Mouse (Mus musculus): Measurements from ENCODE around the gene Cd36. TPM values are rescaled to one million over a fixed set of nuclear protein-coding genes. Genes with fewer than 3 reads are reported as not detected.

Cd36 gene
- polyA plus RNA-seq, 1 experiment from 2014 or later = 25.0 TPM

DNA sequence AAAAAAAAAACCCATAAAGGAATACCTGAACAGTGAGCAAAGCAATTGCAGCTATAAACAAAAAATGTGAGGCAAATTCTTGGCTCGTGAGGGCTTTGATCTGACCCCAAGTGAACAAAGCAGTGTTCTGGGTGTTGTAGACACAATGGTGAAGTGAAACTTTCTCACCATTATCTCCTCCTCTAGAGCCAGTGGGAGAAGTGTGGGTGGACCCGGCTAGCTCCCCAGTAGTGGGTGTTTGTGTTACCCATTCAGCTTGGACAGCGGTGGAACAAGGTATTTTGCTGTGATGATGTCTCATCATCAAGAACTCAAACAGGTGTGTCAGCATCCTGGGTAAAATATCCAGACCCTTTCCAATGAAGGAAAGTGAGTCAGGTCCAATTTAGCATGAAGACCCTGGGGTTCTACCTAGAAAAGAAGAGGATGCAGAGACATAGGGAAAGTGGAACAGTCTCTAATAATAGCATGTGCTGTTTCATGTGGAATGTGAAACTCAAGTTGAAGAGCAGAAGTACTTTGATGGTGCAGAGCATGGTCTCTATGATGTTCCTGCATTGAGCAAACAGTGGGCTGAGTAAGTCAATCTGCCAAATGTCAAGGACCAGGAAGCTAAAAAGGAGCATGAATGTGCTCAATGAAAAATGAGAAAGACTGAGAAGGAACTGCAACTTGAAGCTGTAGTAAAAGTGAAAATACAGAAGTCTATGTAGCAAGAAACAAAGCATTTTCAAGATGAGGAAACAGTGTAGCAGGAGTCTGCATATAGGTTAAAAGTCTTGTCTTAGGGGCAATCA is 34.3 kb downstream of the Cd36 start:
- no peak overlapping the region for H3K4me3 ChIP-seq (replicated peaks; ENCODE audit: low read depth, low read length)
- 81% methylated on average over 3 of the region's 3 CpGs for WGBS

DNA sequence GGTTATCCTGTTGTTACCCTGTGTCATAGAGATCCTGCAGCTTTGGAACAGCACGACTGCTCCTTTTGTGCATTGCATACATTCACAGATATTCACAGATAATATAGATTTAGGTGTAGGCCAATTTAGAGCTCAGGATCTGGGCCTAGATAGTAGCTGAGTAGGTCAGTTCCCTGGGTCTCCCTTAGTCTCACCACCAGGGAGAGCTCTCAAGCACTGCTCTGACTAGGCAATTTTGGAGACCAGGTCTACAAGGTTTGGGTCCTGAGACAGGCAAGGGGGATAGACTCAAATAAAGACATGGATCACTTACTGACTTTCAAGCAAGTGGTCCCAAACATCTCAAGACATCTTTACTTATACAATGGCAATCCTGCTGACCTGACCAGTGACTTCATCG is 38.0 kb downstream of the Cd36 start:
- Histone ChIP-seq H3K27me3 (ENCODE audit: insufficient read depth, low read length) (no peaks in the 10 kb centered on the region), H3K4me1 (replicated peaks; ENCODE audit: insufficient read depth, low read length) (no peaks in the 10 kb centered on the region), H3K36me3 (ENCODE audit: insufficient read depth, low read length) (no peaks in the 10 kb centered on the region), H3K9me3 (replicated peaks; ENCODE audit: low read length) (no peaks in the 10 kb centered on the region), H3K9ac (ENCODE audit: low read depth, low read length) (no peak overlapping the region), H3K4me3 (replicated peaks; ENCODE audit: low read depth, low read length) (no peak overlapping the region), H3K27ac (no peak overlapping the region), H3K4me2 (ENCODE audit: low read length) (no peak overlapping the region)
- 90% methylated on average over 2 of the region's 2 CpGs for WGBS
- DNase-seq (ENCODE audit: low spot score) (no peak), ATAC-seq (replicated peaks; ENCODE audit: low FRiP score, low read depth) (no peak)
- TF ChIP-seq CTCF (IDR thresholded peaks at IDR 0.05; ENCODE audit: low read depth) = 0 out of 2 replicates have a peak, but pooled peaks have one; percentile 6

More for the DNA sequence above, 34.3 kb downstream of the Cd36 start:
- no peak for ATAC-seq (replicated peaks; ENCODE audit: low FRiP score, low read depth)
- no peak overlapping the region for H3K4me2 ChIP-seq (ENCODE audit: low read length)
- no peaks in the 10 kb centered on the region for H3K36me3 ChIP-seq (ENCODE audit: insufficient read depth, low read length)
- no peak for DNase-seq (ENCODE audit: low spot score)
- TF ChIP-seq CTCF (IDR thresholded peaks at IDR 0.05; ENCODE audit: low read depth) = no peak
- H3K9ac ChIP-seq (ENCODE audit: low read depth, low read length) = no peak overlapping the region
- no peaks in the 10 kb centered on the region for H3K4me1 ChIP-seq (replicated peaks; ENCODE audit: insufficient read depth, low read length)
- H3K27me3 ChIP-seq (ENCODE audit: insufficient read depth, low read length) = no peaks in the 10 kb centered on the region
- no peaks in the 10 kb centered on the region for H3K9me3 ChIP-seq (replicated peaks; ENCODE audit: low read length)
- no peak overlapping the region for H3K27ac ChIP-seq

DNA sequence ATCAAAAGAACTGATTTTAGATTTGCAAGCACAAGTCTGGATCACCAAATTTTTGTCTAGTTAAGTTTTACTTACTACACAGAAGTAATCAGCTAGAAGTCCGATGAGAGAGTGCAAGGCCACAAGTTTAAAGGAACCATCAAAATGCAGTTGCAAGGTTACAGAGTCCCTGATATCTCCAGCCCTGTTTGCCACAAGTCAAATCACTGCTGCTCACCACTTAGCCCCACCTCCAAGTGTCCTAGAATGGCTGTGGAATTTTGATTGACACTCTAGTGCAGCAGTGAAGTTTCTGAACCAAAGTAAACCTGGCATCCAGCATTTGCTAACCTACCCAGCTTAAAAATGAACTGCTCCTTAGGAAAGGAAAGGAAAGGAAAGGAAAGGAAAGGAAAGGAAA is 39.0 kb downstream of the Cd36 start:
- WGBS = 80% methylated on average over 1 of the region's 1 CpGs
- no peaks in the 10 kb centered on the region for H3K9me3 ChIP-seq (replicated peaks; ENCODE audit: low read length)
- no peak for DNase-seq (ENCODE audit: low spot score)
- ATAC-seq (replicated peaks; ENCODE audit: low FRiP score, low read depth) = no peak
- no peaks in the 10 kb centered on the region for H3K36me3 ChIP-seq (ENCODE audit: insufficient read depth, low read length)
- no peaks in the 10 kb centered on the region for H3K27me3 ChIP-seq (ENCODE audit: insufficient read depth, low read length)
- no peak overlapping the region for H3K9ac ChIP-seq (ENCODE audit: low read depth, low read length)
- no peak overlapping the region for H3K27ac ChIP-seq
- TF ChIP-seq CTCF (IDR thresholded peaks at IDR 0.05; ENCODE audit: low read depth) = no peak
- no peak overlapping the region for H3K4me3 ChIP-seq (replicated peaks; ENCODE audit: low read depth, low read length)
- H3K4me2 ChIP-seq (ENCODE audit: low read length) = no peak overlapping the region
- no peaks in the 10 kb centered on the region for H3K4me1 ChIP-seq (replicated peaks; ENCODE audit: insufficient read depth, low read length)

DNA sequence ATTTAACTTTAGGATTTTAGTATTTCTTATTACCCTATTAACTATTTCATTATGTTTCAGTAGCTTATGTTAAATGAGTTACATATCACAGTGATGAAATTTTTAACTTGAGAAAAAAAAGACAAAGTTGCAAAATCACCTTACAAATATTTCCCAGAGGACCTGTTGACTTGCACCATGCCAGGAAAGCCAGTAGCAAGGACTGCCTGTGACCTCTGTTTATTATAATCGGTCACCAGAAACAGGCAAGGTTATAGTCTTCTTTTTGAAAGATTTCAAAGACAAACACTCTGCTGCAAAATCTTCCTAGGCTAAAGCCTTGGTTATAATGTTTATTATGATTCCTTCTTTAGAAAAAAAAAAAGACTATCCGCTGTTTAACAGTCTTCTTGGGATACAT is 39.9 kb downstream of the Cd36 start:
- DNase-seq (ENCODE audit: low spot score) = no peak
- WGBS = 91% methylated on average over 2 of the region's 2 CpGs
- ATAC-seq (replicated peaks; ENCODE audit: low FRiP score, low read depth) = no peak
- H3K27ac ChIP-seq = no peak overlapping the region
- no peak overlapping the region for H3K4me3 ChIP-seq (replicated peaks; ENCODE audit: low read depth, low read length)
- no peaks in the 10 kb centered on the region for H3K4me1 ChIP-seq (replicated peaks; ENCODE audit: insufficient read depth, low read length)
- no peaks in the 10 kb centered on the region for H3K9me3 ChIP-seq (replicated peaks; ENCODE audit: low read length)
- no peaks in the 10 kb centered on the region for H3K36me3 ChIP-seq (ENCODE audit: insufficient read depth, low read length)
- no peaks in the 10 kb centered on the region for H3K27me3 ChIP-seq (ENCODE audit: insufficient read depth, low read length)
- no peak for TF ChIP-seq CTCF (IDR thresholded peaks at IDR 0.05; ENCODE audit: low read depth)
- no peak overlapping the region for H3K4me2 ChIP-seq (ENCODE audit: low read length)
- no peak overlapping the region for H3K9ac ChIP-seq (ENCODE audit: low read depth, low read length)

DNA sequence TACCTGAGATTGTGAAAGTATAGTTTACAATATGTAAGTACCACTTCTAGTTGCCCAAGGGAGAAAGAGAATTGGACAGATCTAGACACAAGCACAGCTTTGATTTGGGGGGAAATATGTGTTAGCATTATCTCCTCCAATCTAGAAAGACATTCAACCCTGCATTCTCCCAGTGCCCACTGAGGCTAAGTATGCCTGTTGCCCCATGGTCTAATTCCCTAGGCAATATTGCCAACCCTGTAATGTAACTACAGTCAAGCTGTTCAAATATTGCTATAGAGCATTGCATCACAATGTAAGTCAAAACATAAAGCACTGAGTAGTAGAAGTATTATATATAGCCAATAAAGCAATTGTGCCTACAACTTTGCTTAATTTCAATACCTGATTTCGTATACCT is 40.3 kb downstream of the Cd36 start:
- DNase-seq (ENCODE audit: low spot score) (no peak), ATAC-seq (replicated peaks; ENCODE audit: low FRiP score, low read depth) (no peak)
- no peak overlapping the region for H3K27ac ChIP-seq
- H3K36me3 ChIP-seq (ENCODE audit: insufficient read depth, low read length) = no peaks in the 10 kb centered on the region
- no peak for TF ChIP-seq CTCF (IDR thresholded peaks at IDR 0.05; ENCODE audit: low read depth)
- H3K4me1 ChIP-seq (replicated peaks; ENCODE audit: insufficient read depth, low read length) = no peaks in the 10 kb centered on the region
- no peaks in the 10 kb centered on the region for H3K9me3 ChIP-seq (replicated peaks; ENCODE audit: low read length)
- no peak overlapping the region for H3K4me3 ChIP-seq (replicated peaks; ENCODE audit: low read depth, low read length)
- 87% methylated on average over 1 of the region's 1 CpGs for WGBS
- H3K27me3 ChIP-seq (ENCODE audit: insufficient read depth, low read length) = no peaks in the 10 kb centered on the region
- no peak overlapping the region for H3K9ac ChIP-seq (ENCODE audit: low read depth, low read length)
- no peak overlapping the region for H3K4me2 ChIP-seq (ENCODE audit: low read length)

DNA sequence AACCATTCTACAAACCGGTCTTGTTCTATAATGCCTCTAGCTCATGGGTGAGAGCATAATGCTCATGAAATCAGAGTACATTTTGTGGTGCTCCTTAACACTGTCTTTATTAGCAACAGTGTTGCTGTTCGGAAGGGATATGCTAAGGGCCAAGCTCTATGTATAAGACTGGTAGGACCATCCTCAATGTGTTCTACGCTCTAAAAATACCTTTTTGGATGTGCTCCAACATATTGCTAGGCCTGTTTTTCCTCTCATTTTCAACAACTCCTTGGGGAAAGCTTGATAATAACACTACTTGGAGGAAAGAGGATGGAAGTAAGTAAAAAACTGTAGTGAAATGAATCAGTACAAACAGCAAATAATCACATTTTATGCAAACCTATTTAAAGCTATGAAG is 44.7 kb downstream of the Cd36 start:
- Histone ChIP-seq H3K9ac (ENCODE audit: low read depth, low read length) (no peak overlapping the region), H3K4me1 (replicated peaks; ENCODE audit: insufficient read depth, low read length) (no peaks in the 10 kb centered on the region), H3K4me3 (replicated peaks; ENCODE audit: low read depth, low read length) (no peak overlapping the region), H3K36me3 (ENCODE audit: insufficient read depth, low read length) (no peaks in the 10 kb centered on the region), H3K27ac (no peak overlapping the region; the same call in 1 of the 2 replicates), H3K27me3 (ENCODE audit: insufficient read depth, low read length) (no peaks in the 10 kb centered on the region), H3K4me2 (ENCODE audit: low read length) (no peak overlapping the region), H3K9me3 (replicated peaks; ENCODE audit: low read length) (no peaks in the 10 kb centered on the region)
- WGBS = 49% methylated on average over 3 of the region's 3 CpGs
- no peak for TF ChIP-seq CTCF (IDR thresholded peaks at IDR 0.05; ENCODE audit: low read depth)
- ATAC-seq (replicated peaks; ENCODE audit: low FRiP score, low read depth) = no peak
- DNase-seq (ENCODE audit: low spot score) = no peak
